20 mouse cellular contexts compared by ENCODE assay signal in genomic region chr13:25218394-25218793, GRCm38 (mm10). TPM values are rescaled to one million over a fixed set of nuclear protein-coding genes. Genes with fewer than 3 reads are reported as not detected.
"Had no signal": no experiment of that assay in that cellular context is flagged by ENCODE, and none has a peak within 500 bp of the region (broad histone marks: within the 10 kb centered on the region; RNA-seq: fewer than 3 reads in every experiment).

No protein-coding gene starts in this region.

- H3K4me1 ChIP-seq: lung, embryonic 15.5 days; midbrain, embryonic 10.5 days; midbrain, embryonic 12.5 days; neural tube, embryonic 13.5 days; stomach, embryonic 15.5 days had no signal

- DNase-seq: liver, postnatal 0 days; lung, adult 2 months; lung, postnatal 4 days; midbrain, embryonic 14.5 days; right cerebral cortex, postnatal 14 days; thymus, adult 2 months; thymus, postnatal 25 days; thymus, postnatal 4 days had no signal

- H3K4me3 ChIP-seq: lung, embryonic 15.5 days; midbrain, embryonic 10.5 days; midbrain, embryonic 12.5 days; myocyte; neural tube, embryonic 13.5 days; stomach, embryonic 15.5 days had no signal

- H3K4me2 ChIP-seq: lung, embryonic 15.5 days; midbrain, embryonic 12.5 days; neural tube, embryonic 13.5 days; stomach, embryonic 15.5 days had no signal

- H3K9ac ChIP-seq: liver, postnatal 0 days; lung, embryonic 15.5 days; midbrain, embryonic 12.5 days; neural tube, embryonic 13.5 days; stomach, embryonic 15.5 days had no signal

- H3K27me3 ChIP-seq: lung, embryonic 15.5 days; midbrain, embryonic 12.5 days; neural tube, embryonic 13.5 days; stomach, embryonic 15.5 days had no signal

- H3K36me3 ChIP-seq: lung, embryonic 15.5 days; midbrain, embryonic 10.5 days; midbrain, embryonic 12.5 days; neural tube, embryonic 13.5 days; stomach, embryonic 15.5 days had no signal

- H3K9me3 ChIP-seq: lung, embryonic 15.5 days; midbrain, embryonic 10.5 days; midbrain, embryonic 12.5 days; neural tube, embryonic 13.5 days; stomach, embryonic 15.5 days had no signal

- H3K27ac ChIP-seq: lung, embryonic 15.5 days; midbrain, embryonic 10.5 days; midbrain, embryonic 12.5 days; neural tube, embryonic 13.5 days; stomach, embryonic 15.5 days; stomach, postnatal 0 days had no signal

- ATAC-seq: liver, postnatal 0 days; lung, postnatal 0 days; midbrain, embryonic 16.5 days had no signal

RNA-seq across cellular contexts. Expression of gene Nrsn1, which starts 51.9 kb away (rescaled TPM):
- total RNA-seq: megakaryocyte-erythroid progenitor cell, adult 5-6 weeks; neutrophil, adult 5-6 weeks had no signal
- polyA plus RNA-seq: liver, postnatal 0 days; lung, adult 2 months; spleen, adult 2 months; thymus, adult 2 months had no signal
